Mouse (Mus musculus) hindbrain, embryonic 14.5 days (tissue): ENCODE measurements around the gene Fras1. TPM values are rescaled to one million over a fixed set of nuclear protein-coding genes. Genes with fewer than 3 reads are reported as not detected.

Experiments used
- ATAC-seq: fragments of 200-750 bp; cut with Nextera tagmentation; 2 replicates; pipeline ENCODE4 v1.8.0; 2017; ENCODE audit warnings: moderate number of reproducible peaks, mild to moderate bottlenecking, moderate TSS enrichment, moderate library complexity; ENCODE audit not compliant: low FRiP score
- DNase-seq: peaks from one replicate; pipeline ENCODE4 v3.0.0-alpha.2; 2015; ENCODE audit warnings: low spot score
- H3K27ac ChIP-seq: fragments of 300-500 bp; sonication (generic); 2 replicates; pipeline ENCODE4 v1.5.1; 2014; ENCODE audit warnings: mild to moderate bottlenecking, moderate library complexity
- H3K27me3 ChIP-seq: fragments of 300-500 bp; sonication (generic); 2 replicates; pipeline ENCODE4 v1.6.1; 2014; ENCODE audit warnings: mild to moderate bottlenecking, low read length, mixed read lengths; ENCODE audit not compliant: control insufficient read depth, insufficient read depth
- H3K36me3 ChIP-seq: fragments of 300-500 bp; sonication (generic); replicated peaks from 2 replicates; pipeline ENCODE4 v1.6.1; 2014; ENCODE audit not compliant: control insufficient read depth, insufficient read depth
- H3K4me1 ChIP-seq: fragments of 300-500 bp; sonication (generic); replicated peaks from 2 replicates; pipeline ENCODE4 v1.6.1; 2014; ENCODE audit warnings: antibody characterized with exemption, low read length, mixed read lengths; ENCODE audit not compliant: control insufficient read depth, insufficient read depth
- H3K4me2 ChIP-seq: fragments of 300-500 bp; sonication (generic); replicated peaks from 2 replicates; pipeline ENCODE4 v1.6.1; 2014; ENCODE audit warnings: mild to moderate bottlenecking, moderate library complexity
- H3K4me3 ChIP-seq: fragments of 300-500 bp; sonication (generic); replicated peaks from 2 replicates; pipeline ENCODE4 v1.5.1; 2014; ENCODE audit warnings: mild to moderate bottlenecking, low read length
- H3K9ac ChIP-seq: fragments of 300-500 bp; sonication (generic); 2 replicates; pipeline ENCODE4 v1.6.1; 2014
- H3K9me3 ChIP-seq: fragments of 300-500 bp; sonication (generic); 2 replicates; pipeline ENCODE4 v1.6.1; 2016; ENCODE audit warnings: low read length; ENCODE audit not compliant: control insufficient read depth
- WGBS: fragments of 180-500 bp; shearing (Covaris S2); extraction: QIAGEN DNeasy Blood & Tissue Kit; methylation state at CpG from one replicate; pipeline ENCODE4 v1.1.7; 2014; 5-methylcytosine and 5-hydroxymethylcytosine counted together
- polyA plus RNA-seq: library from polyadenylated mRNA; unstranded; fragments of >200 nt; fragmentation: Nextera tagmentation; extraction: Ambion mirVana; gene quantifications from 2 replicates; pipeline ENCODE4 v1.2.1, GENCODE M21; 2014

The Fras1 gene
- polyA plus RNA-seq, 1 experiment from 2014 or later = 9.8 TPM

DNA sequence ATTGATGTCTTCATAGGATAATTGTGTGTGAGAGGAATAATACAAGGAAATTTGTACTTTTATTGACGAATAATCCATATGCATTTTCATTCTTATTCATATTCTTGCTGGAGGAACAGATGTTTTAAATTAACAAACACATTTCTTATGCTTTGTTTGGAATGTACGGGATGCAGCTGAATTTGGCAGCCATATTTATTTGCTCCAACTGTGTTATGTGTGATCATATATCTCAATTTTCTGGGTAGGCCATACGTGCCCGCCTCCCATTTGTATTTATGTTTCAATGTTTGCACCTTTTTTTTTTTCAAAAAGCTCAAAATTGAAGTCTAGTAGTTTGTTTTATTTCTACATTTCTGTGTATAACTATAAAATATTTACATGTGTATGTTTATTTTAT, 21.2 kb downstream of the Fras1 start:
- Histone ChIP-seq H3K27ac (no peak overlapping the region), H3K36me3 (no peaks in the 10 kb centered on the region), H3K4me3 (no peak overlapping the region), H3K9me3 (no peaks in the 10 kb centered on the region), H3K4me1 (no peaks in the 10 kb centered on the region), H3K27me3 (no peaks in the 10 kb centered on the region), H3K9ac (no peak overlapping the region), H3K4me2 (no peak overlapping the region)
- DNase-seq = no peak
- 88% methylated on average over 4 of the region's 4 CpGs for WGBS
- ATAC-seq = no peak

GRCm38 (mm10) chr5:96395786-96396650, 22.3 kb downstream of the Fras1 start:
- ATAC-seq (no peak), DNase-seq (no peak)
- Histone ChIP-seq H3K4me1 (no peaks in the 10 kb centered on the region), H3K9ac (no peak overlapping the region), H3K36me3 (no peaks in the 10 kb centered on the region), H3K4me3 (no peak overlapping the region), H3K9me3 (no peaks in the 10 kb centered on the region), H3K4me2 (no peak overlapping the region), H3K27me3 (no peaks in the 10 kb centered on the region), H3K27ac (no peak overlapping the region)
- 68% methylated on average over 5 of the region's 5 CpGs for WGBS

GRCm38 (mm10) chr5:96402555-96402954, 28.8 kb downstream of the Fras1 start:
- ATAC-seq (no peak), DNase-seq (no peak)
- Histone ChIP-seq H3K36me3 (no peaks in the 10 kb centered on the region), H3K4me1 (no peaks in the 10 kb centered on the region), H3K9me3 (no peaks in the 10 kb centered on the region), H3K27ac (no peak overlapping the region), H3K4me3 (no peak overlapping the region), H3K4me2 (no peak overlapping the region), H3K9ac (no peak overlapping the region), H3K27me3 (no peaks in the 10 kb centered on the region)
- WGBS = 77% methylated on average over 3 of the region's 3 CpGs

GRCm38 (mm10) chr5:96405139-96405842, 31.5 kb downstream of the Fras1 start:
- no peak for DNase-seq
- no peak overlapping the region for H3K27ac ChIP-seq
- no peak overlapping the region for H3K4me3 ChIP-seq

GRCm38 (mm10) chr5:96408291-96408690, 34.5 kb downstream of the Fras1 start:
- Histone ChIP-seq H3K4me1 (no peaks in the 10 kb centered on the region), H3K4me3 (no peak overlapping the region), H3K27me3 (no peaks in the 10 kb centered on the region), H3K36me3 (no peaks in the 10 kb centered on the region), H3K9ac (no peak overlapping the region), H3K4me2 (no peak overlapping the region), H3K27ac (no peak overlapping the region), H3K9me3 (no peaks in the 10 kb centered on the region)
- DNase-seq (no peak), ATAC-seq (no peak)
- WGBS = 81% methylated on average over 2 of the region's 2 CpGs

More at GRCm38 (mm10) chr5:96405139-96405842, 31.5 kb downstream of the Fras1 start:
- Histone ChIP-seq H3K4me2 (no peak overlapping the region), H3K9ac (no peak overlapping the region), H3K36me3 (no peaks in the 10 kb centered on the region), H3K9me3 (no peaks in the 10 kb centered on the region), H3K27me3 (no peaks in the 10 kb centered on the region), H3K4me1 (no peaks in the 10 kb centered on the region)
- 61% methylated on average over 8 of the region's 8 CpGs for WGBS
- ATAC-seq = no peak

GRCm38 (mm10) chr5:96412754-96413394, 39.1 kb downstream of the Fras1 start:
- Histone ChIP-seq H3K4me1 (no peaks in the 10 kb centered on the region), H3K4me2 (no peak overlapping the region), H3K9ac (no peak overlapping the region), H3K27ac (no peak overlapping the region), H3K27me3 (no peaks in the 10 kb centered on the region), H3K9me3 (no peaks in the 10 kb centered on the region), H3K4me3 (no peak overlapping the region), H3K36me3 (no peaks in the 10 kb centered on the region)
- ATAC-seq (no peak), DNase-seq (no peak)
- 92% methylated on average over 11 of the region's 11 CpGs for WGBS

- DNase-seq = no peak
- H3K27ac ChIP-seq = no peak overlapping the region
- no peak overlapping the region for H3K4me2 ChIP-seq
- no peak overlapping the region for H3K9ac ChIP-seq
- H3K4me1 ChIP-seq = no peaks in the 10 kb centered on the region
- no peaks in the 10 kb centered on the region for H3K27me3 ChIP-seq
- no peaks in the 10 kb centered on the region for H3K9me3 ChIP-seq
- H3K36me3 ChIP-seq = no peaks in the 10 kb centered on the region
- WGBS = 75% methylated on average over 4 of the region's 4 CpGs
- H3K4me3 ChIP-seq = no peak overlapping the region
- no peak for ATAC-seq
Measured at GRCm38 (mm10) chr5:96417121-96417520, 43.4 kb downstream of the Fras1 start.

GRCm38 (mm10) chr5:96421550-96421949, 47.8 kb downstream of the Fras1 start:
- no peak for ATAC-seq
- Histone ChIP-seq H3K9me3 (no peaks in the 10 kb centered on the region), H3K4me3 (no peak overlapping the region)

DNA sequence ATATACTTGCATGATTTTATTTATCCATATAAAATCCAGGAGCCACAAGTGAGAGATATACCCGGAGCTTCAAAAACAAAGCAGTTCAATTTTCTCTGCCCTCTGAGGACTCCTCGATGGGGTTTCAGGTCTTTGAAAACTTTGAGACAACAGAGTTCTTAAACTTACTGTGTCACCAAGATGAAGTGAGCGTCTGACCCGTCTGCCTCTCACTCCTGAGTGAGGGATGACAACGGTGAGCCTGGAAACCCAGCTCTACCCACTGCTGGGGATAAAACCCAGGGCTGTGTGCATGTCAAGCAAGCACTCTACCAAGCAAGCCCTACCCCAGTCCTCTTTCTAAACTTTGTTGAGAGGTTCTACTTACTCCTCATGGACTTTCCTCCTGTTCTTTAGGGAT, 49.0 kb downstream of the Fras1 start:
- 94% methylated on average over 5 of the region's 5 CpGs for WGBS

More at GRCm38 (mm10) chr5:96421550-96421949, 47.8 kb downstream of the Fras1 start:
- no peaks in the 10 kb centered on the region for H3K27me3 ChIP-seq
- no peak overlapping the region for H3K9ac ChIP-seq
- no peak for DNase-seq
- H3K27ac ChIP-seq = no peak overlapping the region
- WGBS = 87% methylated on average over 3 of the region's 3 CpGs
- H3K4me1 ChIP-seq = no peaks in the 10 kb centered on the region
- H3K4me2 ChIP-seq = no peak overlapping the region
- no peaks in the 10 kb centered on the region for H3K36me3 ChIP-seq

More for the DNA sequence above, 49.0 kb downstream of the Fras1 start:
- DNase-seq (no peak), ATAC-seq (no peak)
- Histone ChIP-seq H3K4me3 (no peak overlapping the region), H3K36me3 (no peaks in the 10 kb centered on the region), H3K4me2 (no peak overlapping the region), H3K4me1 (no peaks in the 10 kb centered on the region), H3K27me3 (no peaks in the 10 kb centered on the region), H3K9ac (no peak overlapping the region), H3K27ac (no peak overlapping the region), H3K9me3 (no peaks in the 10 kb centered on the region)
